Mouse (Mus musculus) R1 (cell line): ENCODE results near the gene Speer4f2.
A peak's percentile ranks its signal among the peaks of the same experiment; 100 is the strongest.
"Not testable (repeated sequence)": the region's sequence is repeated elsewhere in the genome, so short reads cannot be mapped to it uniquely, and the experiment has no call there.

Experiments used
- DNase-seq: peaks from one replicate; pipeline ENCODE4 v3.0.0-alpha.2; 2018; ENCODE audit warnings: low read depth, low spot score

Speer4f2 gene

DNA sequence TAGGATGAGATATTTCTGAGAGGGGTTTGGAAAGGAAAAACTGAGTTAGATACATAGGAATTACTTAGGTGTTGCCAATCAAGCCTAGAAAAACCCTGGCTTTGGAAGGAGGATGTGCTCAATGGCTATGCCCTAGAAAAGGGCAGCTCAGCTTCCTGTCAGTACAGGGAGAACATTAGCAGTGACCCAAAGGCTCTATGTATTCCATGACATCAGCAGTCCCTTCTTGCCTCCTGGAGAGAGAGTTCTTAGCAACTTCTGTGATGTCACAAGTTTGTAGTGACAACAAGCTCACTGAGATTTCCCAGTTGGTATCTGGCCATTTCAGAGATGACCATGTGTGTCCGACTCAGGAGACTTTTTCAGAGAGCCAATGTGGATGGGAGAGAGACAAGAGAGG lies at the start of gene Speer4f2:
Gene Speer4f2 (plus strand): TSS at position 301 of the 400 bp plus-strand sequence.
- DNase-seq, result not testable (repeated sequence)

DNA sequence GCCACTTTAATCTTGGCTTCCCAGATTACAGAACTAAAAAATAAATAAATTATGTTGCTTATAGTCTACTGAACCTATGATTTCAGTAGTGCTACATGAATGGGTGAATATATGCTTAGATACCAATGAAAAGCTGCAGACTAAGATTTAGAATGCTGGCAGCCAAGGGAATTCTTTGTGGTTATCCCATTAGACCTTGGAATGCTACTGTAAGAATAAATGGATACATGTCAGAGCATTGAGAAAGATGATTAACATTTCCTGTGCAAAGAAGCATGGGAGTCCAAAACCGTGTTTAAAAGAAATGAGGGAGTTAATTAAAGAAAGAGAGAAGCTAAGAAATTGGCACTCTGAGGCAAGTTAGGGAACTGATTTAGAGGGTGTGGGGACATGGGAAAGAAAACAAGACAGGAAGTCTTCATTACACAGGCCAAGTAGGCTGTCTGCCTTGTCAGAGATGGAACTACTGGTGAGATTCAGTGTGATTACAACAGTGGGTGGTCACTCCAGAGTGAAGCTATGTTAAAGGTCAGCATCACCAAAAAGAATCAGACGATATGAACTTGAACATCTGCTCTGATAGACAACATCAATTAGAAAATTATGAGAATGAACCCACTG lies 43.9 kb upstream of the Speer4f2 start:
- no peak for DNase-seq

- no peak for DNase-seq
Measured at GRCm38 (mm10) chr5:17334836-17335235, 38.1 kb upstream of the Speer4f2 start.

GRCm38 (mm10) chr5:17345741-17346140 lies 27.2 kb upstream of the Speer4f2 start:
- DNase-seq, result peak; percentile 6

GRCm38 (mm10) chr5:17359394-17359999 lies 13.5 kb upstream of the Speer4f2 start:
- no peak for DNase-seq

- DNase-seq, result no peak
Measured at GRCm38 (mm10) chr5:17389926-17390325, 16.9 kb downstream of the Speer4f2 start.

DNA sequence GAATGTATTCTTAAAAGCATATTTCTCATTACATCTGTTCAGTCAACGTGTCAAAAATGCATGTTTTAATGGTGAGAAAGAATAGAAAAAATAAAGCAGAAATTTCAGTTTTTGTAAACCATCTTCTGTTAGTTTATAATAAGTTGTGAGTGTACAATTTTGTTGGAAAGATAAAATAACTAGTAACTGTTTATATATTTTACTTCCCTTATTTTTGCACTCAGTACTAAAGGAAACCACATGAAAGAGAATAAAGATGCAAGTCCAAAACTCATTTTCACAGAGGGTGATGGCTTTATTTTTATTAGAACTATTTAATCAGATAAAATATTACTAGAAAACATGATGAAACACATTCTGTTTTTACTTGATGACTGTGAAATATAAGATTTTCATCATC lies 18.2 kb downstream of the Speer4f2 start:
- DNase-seq, result no peak

GRCm38 (mm10) chr5:17400571-17400970 lies 27.6 kb downstream of the Speer4f2 start:
- no peak for DNase-seq

GRCm38 (mm10) chr5:17401206-17402077 lies 28.5 kb downstream of the Speer4f2 start:
- DNase-seq, result no peak

DNA sequence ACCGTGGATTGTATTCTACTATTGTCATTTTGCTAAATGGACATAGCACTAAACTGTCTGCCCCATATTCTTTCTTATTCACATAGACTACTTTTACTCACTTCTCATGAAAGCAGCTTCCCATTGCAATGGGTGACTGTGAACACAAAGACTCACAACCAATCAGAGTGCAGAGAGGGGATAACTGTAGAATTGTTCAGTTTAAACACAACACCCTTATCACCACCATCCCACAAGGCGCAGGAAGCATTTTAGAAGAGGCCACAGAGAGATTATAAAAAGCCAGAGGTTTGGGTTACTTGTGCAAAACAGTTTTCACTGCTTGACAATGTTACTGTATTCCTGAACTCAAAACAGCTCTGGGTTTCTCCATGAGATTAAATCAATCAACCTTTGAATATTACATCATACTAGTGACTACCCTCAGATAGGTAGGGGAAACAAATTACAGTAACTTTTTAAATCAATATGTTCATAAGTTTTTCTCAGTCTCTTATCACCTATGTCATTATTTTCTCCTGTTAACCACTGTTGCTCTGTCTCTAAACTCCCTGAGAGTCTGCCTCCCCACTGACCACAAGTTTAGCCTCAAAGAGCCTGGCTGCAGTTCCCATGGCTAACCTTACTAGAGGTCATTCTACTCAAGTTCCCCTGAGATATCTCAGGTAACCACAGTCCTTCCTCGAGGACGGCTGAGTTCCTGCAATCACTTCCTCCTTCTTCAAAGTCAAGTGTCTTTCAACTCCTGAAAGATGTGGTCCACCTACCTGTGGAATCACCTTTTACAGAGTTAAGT lies 29.5 kb downstream of the Speer4f2 start:
- no peak for DNase-seq

GRCm38 (mm10) chr5:17403584-17403983 lies 30.6 kb downstream of the Speer4f2 start:
- no peak for DNase-seq

- DNase-seq, result no peak
Measured at GRCm38 (mm10) chr5:17408924-17409660, 36.1 kb downstream of the Speer4f2 start.

- DNase-seq, result no peak
Measured at GRCm38 (mm10) chr5:17417201-17417600, 44.2 kb downstream of the Speer4f2 start.

- DNase-seq, result no peak
Measured at GRCm38 (mm10) chr5:17419215-17419820, 46.3 kb downstream of the Speer4f2 start.

DNA sequence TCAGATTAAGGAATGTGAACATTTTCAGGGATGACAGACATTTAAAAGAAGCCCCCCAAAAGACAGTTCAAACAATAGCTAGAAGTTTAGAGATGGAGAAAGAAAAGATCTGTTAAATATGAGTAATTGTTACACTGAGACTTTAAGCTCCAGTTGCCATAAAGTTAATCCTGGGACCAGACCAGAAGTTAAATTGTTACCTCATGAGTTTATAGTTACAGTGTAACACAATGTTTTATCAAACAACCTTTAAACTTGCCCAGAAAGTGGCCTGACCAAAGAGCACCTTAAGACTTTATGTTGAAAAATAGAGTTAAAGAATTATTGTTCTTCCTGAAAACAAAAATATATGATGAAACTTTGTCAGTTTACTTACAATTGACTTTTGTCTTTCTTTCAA lies 46.9 kb downstream of the Speer4f2 start:
- DNase-seq, result no peak

- no peak for DNase-seq
Measured at GRCm38 (mm10) chr5:17422225-17422624, 49.2 kb downstream of the Speer4f2 start.

DNA sequence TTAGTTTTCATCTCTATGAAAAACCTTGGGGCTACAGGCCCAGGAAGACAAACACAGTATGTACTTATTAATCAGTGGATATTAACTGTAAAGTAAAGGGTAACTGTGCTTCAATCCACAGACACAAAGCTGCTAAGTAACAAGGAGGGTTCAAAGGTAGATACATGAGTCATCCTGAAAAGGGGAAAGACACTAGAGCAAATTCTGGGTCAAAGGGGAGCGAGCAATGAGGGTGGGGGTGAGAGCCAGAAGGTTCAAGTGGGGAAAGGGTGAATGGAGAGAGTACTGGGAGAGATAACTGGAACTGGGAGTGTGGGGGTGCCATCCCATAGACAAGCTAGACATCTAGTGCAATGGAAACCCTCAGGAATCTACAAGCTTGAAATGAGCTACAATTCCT lies 54.0 kb downstream of the Speer4f2 start:
- no peak for DNase-seq
